Mouse (Mus musculus) neutrophil, adult 83 days (primary cell): ENCODE results near the gene Nptx2. TPM values are rescaled to one million over a fixed set of nuclear protein-coding genes. Genes with fewer than 3 reads are reported as not detected.

Experiments used
- total RNA-seq, 2 experiments: library from RNA; stranded (reverse); gene quantifications; one replicate each; pipeline ENCODE4 v1.2.4; 2023

The Nptx2 gene
- not detected for total RNA-seq

DNA sequence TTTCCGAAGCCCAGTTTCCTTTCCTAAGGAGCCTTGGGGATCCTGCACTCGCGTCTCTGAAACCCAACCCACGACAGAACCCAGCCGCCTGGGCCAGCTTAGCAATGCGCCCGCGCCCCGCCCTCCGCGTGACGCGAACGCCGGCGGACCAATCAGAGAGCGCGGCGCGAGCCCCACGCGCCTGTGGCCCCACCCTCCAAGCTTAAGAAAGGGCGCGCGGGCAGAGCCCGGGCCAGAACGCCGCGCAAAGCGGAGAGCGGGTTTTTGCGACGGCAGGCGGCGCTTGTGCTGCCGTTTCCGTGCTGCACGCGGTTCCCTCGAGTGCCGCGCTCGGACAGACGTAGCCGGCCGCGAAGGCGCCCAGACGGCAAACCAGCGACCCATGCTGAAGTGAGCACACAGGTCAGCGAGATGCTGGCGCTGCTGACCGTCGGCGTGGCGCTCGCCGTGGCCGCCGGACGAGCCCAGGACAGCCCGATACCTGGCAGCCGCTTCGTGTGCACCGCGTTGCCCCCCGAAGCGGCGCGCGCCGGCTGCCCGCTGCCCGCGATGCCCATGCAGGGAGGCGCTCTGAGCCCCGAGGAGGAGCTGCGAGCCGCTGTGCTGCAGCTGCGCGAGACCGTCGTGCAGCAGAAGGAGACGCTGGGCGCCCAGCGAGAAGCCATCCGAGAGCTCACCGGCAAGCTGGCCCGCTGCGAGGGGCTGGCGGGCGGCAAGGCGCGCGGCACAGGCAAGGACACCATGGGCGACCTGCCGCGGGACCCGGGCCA is at the start of gene Nptx2:
Gene Nptx2, plus strand, starts transcription at position 250 of the 770 bp plus-strand sequence.

Other genes starting within 250 kb of the Nptx2 start
- not detected for gene Baiap2l1, start 187.8 kb upstream of the Nptx2 start, total RNA-seq
- gene Tmem130, start 215.9 kb downstream of the Nptx2 start, total RNA-seq: not detected
- gene Trrap, start 221.8 kb downstream of the Nptx2 start, total RNA-seq: 10 to 100 TPM; 88.2 to 95.4 TPM